Mouse (Mus musculus) lung, postnatal 36 days (tissue): ENCODE data around the gene Rela.

Experiments
- DNase-seq: peaks from one replicate; pipeline ENCODE4 v3.0.0; 2022; ENCODE audit warnings: mixed read lengths

Gene Rela

DNA sequence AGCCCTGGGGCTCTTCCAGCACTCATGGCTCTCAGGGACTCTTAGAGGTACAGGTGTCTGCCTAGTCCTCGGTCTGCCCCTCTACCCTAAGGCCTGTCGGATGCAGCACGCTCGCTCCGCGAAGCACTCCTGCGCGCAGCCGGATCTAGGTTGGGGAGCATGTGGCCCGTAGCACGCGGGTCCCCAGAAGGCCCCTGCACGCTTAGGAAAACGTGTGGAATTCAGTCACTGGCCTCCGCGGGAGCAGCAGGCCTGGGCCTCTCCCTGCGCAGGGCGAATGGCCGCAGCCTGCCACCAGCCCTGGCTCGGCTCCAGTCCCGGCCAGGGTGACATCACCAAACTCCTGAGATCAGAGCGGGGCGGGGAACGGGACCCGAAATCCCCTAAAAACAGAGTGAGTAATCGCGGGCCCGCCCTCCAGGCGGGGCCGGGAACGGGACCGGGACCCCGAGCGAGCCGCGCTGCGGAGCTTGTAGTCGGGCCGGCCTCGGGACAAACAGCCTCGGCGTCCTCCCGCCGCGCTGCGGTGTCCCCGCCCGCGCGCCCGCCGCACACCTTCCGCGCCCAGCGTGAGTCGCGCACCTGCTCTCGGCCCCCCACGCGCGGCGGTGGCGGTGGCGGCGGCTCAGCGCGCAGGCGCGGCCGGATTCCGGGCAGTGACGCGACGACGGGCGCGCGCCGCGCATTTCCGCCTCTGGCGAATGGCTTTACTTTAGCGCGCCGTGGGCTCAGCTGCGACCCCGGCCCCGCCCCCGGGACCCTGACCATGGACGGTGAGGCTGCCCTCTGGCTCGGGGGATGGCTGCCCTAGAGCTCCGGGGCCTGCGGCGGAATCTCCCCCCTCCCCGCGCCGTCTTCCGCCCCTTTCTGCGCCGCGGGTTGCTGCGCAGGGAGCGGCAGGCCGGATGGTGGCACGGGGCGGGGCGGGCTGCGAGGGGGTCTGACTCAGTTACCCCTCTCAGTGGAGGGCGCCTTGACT is at the start of gene Rela:
Rela (plus strand) TSS at position 415 of the 979 bp plus-strand sequence.
- DNase-seq = peak; percentile 96

DNA sequence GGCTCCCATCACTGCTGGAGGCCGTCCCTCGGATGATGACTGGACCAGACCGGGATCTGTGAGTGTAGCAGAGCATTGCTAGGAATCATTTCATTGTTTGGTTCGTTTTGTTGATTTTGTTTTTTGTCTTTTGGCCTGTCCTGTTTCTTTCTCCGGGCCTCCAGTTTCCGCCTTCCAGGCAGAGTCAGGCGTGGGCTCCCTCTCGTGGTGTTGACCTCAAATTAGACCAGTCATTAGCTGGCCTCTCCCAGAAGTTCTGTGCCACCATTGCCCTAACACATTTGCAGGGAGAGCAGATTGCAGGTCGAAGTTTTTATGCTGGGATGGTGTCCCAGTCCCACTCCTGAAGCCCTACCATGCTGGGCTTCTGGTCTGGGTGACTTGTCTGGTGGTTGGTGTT is 48.1 kb upstream of the Rela start:
- DNase-seq = no peak

DNA sequence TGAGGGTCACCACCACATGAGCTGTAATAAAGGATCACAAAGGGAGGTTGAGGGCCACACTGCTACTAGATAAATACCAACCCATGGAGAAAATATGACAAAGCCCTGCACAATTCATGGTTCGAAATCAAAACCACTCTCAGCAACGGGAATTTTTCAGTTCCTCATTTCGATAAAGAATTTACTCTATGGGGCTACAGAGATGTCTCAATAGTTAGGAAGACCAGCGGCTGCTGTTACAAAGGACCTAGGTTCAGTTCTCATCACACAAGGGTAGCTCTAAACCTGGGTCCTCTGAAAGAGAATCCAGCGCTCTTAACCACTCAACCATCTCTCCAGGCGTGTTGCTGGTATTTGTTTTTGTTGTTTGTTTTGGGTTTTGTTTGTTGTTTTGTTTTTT is 45.4 kb upstream of the Rela start:
- DNase-seq = no peak

DNA sequence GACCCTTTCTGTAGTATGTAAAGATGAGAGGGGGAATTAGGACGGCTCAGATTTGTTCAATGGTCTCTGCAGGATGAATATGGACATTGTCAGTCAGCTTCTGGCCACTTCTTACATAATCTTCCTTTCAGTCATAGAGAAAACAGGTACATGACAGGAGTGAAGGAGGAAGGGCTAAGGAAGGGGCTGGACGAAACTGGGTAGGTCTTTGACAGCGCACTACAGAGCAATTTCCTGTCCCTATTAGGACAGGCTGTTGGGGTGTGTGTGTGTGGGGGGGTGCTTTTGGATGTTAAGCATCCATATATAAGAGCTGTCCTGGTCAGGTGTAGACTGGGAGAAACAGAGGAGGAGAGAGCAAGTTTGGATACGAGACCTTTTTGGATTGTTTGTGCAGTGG is 38.1 kb upstream of the Rela start:
- no peak for DNase-seq

DNA sequence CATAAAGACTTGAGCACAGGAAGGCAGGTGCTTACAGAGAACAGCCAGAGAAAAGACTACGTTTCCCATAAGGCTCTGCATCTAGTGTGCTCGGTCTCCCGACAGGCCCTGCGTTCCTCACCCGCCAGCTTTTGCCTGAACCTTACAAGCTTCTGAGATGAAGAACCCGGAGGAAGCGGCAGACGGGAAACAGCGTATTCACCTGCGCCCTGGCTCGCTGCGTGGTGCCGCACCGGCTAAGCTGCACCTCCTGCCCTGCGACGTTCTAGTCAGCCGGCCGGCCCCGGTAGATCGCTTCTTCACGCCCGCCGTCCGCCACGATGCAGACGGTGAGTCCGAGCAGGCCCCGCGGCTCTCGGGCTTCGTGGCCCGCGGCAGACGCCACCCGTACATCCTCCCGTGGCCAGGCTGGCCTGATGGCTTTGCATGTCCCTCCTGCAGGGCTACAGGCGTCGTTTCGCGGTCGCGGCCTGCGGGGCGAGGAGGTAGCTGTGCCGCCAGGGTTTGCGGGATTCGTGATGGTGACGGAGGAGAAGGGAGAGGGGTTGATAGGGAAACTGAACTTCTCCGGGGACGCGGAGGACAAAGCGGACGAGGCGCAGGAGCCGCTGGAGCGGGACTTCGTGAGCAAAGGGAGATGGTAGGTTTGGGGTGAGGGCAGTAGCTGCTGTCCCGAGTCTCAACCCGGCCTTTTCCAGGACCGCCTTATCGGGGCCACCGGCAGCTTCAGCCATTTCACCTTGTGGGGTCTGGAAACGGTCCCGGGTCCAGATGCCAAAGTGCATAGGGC is 35.3 kb upstream of the Rela start, which contains the start of gene Rnaseh2c:
Rnaseh2c (plus strand) TSS at position 122 of the 790 bp plus-strand sequence.
- peak; percentile 90 for DNase-seq

DNA sequence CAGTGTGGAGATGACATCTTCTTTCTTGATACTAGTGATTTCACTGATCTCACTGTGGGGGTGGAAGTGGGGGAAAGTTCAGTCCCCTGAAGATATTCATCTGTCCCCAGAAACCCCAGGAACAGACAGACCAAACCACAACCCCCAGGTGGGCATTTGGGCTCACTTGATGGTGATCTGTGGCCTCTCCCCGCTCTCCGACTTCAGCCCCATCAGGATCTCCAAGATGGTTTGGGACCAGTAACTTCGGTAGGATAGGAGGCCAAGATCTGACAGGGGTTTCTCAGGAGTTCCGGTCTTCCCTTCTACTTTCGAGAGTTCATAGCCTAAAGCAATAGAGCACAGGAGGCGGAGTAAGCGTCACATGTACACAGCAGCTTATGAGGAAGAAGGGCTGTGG is 33.6 kb upstream of the Rela start:
- DNase-seq = no peak

DNA sequence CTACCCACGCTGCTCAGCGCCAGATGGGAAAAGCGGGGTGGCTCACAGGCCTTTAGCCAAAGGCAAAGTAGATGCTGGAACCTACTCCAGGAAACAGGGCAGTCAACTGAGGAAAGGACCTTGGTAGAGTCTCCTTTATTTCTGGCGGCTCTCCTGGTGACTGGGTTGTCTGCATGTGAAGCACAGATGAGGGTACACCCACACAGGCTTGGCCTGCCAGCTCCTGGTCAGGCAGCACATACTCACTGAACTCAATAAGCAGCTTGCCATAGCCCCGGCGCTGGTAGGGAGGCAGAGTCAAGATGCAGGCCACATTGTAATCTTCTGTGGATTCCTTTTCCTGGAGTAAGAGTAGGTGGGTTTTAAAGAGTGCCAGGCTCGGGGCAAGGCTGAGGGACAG is 32.2 kb upstream of the Rela start:
- no peak for DNase-seq

DNA sequence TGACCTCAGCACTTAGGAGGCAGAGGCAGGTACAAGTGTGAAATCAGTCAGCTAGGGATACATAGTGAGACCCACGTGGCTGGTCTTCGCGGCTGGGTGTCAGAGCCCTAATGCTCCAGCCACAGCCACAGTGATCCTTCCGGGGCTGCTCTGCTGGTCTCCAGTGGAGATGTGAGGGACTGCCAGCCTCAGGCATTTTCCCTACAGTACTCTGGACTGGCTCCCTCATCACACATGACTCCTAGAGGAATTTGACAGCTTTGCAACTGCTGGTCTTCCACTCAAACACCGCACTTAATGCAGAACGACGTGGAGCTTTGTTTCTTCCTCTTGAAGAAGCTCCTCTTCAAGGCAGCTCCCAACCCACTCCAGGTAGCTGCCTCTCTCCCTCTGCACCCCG is 31.1 kb upstream of the Rela start:
- DNase-seq = no peak

DNA sequence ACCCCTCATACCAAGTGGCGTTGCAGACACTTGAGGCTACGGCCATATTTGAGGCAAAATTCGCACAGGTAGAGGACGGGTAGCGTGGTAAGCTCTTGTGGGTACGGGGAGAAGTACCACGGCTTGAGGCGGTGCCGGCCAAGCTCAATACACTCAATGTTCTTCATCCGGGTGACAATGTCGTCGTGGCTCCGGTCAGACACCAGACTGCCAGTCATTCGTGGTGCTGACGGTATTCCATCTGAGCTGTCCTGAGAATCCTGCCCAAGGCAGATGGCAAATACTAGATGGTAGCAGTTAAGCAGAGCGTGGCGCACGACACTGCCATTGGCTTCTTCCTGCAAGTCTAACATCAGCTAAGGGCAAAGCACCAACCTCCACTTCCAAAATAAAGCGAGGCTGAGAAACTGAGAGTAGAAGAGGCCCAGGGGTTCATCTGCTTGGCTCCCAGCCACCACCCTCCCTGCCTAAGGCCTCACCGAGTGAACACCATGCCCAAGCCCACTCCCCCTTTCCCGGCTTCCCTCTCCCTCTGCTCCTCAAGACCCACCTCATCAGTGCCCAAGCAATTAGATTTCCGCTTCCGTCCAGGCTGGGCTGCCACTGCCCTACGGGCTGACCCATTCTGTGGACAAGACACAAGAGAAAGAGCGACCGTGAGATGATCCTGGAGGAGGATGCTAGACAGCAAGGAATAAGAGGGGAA is 29.4 kb upstream of the Rela start:
- no peak for DNase-seq

DNA sequence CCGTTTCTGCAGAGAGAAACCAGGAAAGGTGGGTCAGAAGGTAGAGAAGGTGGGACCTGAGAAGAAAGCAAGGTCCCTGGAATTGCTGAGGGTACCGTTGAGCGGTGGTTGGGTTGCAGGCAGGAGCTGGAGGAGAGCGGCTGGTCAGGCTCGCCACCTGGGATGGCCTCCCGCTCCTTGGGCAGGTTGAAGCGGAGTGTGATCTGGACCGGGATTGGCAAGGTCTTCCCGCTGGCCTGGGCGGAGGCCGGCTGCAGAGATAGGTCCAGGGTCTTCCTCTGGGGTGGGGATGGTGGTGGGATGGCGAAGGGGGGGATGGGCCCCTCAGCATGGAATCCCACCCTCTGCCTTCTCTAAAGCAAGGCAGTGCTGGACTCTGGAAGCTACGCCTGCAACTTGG is 28.6 kb upstream of the Rela start:
- no peak for DNase-seq

DNA sequence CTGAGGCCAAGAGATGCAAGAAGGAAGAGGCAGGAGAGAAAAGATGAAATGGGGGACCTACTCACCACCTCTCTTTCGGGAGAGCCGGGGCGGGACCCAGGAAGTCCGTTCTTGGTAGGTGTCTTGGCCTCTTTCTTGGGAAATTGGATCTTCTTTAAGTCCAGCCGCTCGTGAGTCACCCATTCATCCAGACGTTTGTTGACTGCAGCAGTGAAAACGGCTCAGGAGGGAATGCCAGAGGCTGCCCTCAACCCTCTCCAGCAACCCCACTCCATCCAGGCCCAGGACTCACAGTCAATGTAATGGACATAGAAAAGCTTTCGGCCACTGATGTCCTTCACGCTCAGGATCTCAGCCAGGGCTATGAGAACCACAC is 28.1 kb upstream of the Rela start:
- DNase-seq = no peak

DNA sequence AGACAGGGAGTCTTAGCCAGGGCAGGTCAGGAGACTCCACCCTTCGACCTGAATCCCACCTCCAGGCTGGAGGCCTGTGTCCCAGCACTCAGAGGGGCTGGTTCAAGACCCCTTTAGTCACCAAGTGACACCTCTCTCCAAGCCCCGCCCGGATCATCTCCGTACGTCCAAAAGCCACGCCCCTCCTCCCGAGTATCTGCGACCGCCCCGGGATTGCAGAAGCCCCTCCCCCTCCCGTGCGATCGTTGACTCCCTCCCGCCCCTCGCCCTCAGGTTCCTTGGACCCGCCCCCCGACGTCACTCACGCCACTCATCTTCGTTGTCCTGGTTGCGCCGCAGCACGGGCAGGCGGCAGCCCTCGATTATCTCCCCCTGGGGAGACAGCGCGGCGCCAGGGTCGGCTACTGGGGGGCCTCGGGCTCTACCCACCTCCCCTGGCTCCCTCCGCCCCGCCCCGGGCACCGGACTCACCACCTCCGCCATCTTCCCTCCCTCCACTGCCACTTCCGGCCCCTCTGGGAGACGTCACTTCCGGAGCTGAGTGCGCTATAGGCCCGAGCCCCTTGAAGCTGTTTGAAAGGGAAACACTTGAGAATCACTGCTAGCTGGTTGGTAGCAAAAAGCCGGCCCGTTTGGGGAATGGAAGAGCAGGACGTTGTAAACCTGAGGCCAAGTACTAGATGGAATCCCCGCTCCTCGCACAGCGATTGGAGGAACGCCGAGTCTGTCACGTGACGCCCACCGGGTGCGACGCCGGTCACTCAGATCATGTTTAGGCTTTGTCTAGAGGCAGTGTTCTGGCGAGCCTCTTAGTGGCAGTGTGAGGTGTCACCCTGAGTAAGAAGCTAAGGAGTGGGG is 27.5 kb upstream of the Rela start, which contains the start of gene Kat5:
Kat5 (minus strand) TSS at position 691 of the 858 bp plus-strand sequence.
- peak; percentile 94 for DNase-seq

DNA sequence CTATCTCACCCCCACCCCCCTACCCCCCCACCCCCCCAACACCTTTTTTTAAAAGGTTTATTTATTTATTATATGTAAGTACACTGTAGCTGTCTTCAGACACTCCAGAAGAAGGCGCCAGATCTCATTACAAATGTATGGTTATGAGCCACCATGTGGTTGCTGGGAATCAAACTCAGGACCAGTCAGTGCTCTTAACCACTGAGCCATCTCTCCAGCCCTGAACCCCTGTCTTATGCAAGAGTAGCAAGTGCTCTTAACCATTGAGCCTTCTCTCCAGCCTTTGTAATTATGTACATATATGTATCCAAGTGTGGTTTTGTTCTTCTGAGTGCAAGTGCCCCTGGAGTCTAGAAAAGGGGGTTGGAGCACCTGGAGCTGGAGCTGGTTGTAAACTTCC is 25.3 kb upstream of the Rela start:
- peak; percentile 51 for DNase-seq

DNA sequence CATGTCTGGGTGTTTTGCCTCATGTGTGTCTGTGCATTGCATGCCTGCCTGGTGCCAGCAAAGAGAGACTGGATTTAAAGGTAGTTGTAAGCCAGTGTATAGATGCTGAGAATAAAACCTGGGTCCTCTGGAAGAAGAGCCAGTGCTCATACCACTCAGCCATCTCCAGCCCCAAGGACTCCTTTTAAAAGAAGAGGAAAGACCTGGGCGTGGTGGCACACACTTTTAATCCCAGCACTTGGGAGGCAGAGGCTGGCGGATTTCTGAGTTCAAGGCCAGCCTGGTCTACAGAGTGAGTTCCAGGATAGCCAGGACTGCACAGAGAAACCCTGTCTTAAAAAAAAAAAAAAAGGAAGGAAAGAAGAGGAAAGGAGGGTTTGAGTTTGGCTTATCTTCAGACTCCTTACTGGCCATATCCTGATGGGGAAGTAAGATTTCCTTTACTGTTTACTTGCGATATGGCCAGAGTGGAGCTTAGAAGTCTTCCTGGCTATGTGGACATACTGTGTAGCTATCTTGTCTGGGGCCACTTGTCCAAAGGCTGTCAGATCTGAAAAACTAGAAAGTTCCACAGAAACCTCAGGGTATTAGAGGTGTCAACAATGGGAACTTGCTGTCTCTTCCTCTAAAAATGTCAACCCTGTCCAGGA is 24.4 kb upstream of the Rela start:
- DNase-seq = no peak

DNA sequence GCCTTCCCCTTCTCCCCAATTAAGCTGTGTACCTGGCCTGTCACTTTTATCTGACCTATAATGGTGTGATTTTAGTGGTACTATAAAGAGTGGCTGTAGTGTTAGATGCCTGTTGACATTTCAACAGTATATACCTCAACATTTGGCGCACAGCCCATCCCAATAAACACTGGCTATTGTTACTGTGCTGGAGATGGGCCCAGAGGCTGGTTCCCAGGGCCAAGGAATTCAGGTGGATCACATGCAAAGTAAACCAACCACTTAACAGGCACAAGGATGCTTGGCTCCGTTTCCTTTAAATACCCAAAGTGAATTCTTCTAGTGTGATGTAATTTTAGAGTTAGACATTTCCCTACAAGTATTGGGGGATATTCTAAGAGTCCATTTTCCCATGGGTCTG is 22.3 kb upstream of the Rela start:
- DNase-seq = peak; percentile 92

DNA sequence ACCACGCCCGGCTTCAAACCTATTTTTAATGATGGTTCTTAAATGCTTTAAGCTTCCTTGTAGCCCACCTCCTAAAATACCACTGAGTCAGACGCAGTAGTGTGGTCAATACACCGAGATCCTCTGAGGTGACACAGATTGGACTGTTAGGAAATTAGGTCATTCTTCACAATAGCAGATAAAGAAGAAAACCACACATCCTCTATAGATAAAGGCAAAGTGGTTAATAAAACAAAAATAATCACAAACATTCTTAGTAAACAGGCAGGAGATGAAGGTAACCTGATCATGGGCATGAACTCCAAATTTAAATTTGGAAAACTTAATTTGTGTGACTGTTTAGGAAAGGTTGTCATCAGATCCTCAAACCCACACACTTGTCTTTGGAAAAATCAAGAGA is 17.3 kb upstream of the Rela start:
- DNase-seq = no peak

DNA sequence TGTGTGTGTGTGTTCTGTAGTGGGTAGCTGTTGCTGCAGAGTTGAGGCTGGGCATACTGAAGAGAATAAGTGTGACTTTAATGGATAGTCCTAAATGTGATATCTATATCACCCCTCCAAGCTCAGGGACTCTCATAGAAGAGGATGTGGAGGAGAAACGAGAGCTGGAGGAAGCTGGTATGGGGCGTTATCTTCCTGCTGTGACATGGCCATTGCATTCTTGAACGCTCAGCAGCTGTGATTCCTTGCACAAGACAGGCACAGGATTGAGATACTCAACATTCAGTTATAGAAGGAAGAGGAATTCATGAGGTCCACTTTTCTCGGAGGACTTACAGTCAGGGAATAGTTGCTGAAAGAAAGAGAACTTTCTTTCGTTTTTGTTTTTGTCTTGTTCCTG is 15.4 kb upstream of the Rela start:
- no peak for DNase-seq

DNA sequence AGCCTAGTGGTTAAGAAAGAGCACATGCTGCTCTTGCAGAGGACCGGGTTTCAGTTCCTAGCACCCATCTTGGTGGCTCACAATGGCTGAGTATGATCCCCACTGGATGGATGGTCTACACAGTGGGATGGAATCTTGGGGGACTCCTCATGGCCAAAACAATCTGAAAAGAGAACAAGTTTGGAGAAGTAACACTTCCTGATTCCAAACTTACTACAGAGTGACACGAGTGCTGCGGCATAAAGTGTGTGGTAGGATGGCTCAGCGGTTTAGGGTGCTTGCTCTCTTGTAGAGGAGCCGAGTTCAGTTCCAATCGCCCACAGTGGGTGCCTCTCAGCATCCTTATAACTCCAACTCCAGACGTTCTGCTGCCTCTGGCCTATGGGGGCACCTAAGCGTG is 12.0 kb upstream of the Rela start:
- no peak for DNase-seq

DNA sequence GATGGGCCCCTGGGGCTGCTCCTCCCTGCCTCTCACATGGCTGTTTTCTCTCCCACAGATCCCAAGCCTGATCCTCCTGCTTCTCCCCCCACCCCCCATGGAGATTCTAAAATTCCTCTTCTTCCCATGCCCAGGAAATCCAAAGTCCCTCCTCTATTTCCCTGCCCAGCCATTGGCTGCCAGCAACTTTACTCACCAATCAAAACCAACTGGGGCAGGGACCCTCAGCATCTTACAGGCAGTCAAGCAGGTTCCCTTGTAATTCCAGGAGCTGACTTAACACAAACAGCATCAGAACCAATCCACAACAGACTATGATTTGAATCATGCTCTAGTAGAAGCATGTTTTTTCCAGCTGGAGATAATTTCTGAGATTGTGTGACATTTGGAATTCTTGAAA is 7.4 kb upstream of the Rela start:
- no peak for DNase-seq

DNA sequence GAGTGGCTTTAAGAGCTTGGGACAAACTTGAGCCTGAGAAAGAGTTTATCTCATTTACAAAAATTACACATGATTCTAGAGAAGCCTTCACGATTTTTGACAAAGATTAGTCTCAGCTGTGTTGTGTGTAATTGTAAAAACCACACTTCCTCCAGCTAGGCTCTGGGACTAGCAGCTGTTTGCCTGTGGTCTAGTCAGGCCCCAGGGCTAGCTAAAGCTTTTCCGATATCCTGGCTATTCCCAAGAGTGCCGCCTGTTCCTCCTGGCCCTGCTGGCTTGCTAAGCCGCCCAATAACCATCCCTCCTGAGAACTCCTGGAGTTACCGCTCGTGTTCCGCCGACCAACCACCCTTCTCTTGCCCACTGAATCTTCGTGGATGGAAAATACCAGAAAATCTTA is 5.2 kb upstream of the Rela start:
- no peak for DNase-seq

DNA sequence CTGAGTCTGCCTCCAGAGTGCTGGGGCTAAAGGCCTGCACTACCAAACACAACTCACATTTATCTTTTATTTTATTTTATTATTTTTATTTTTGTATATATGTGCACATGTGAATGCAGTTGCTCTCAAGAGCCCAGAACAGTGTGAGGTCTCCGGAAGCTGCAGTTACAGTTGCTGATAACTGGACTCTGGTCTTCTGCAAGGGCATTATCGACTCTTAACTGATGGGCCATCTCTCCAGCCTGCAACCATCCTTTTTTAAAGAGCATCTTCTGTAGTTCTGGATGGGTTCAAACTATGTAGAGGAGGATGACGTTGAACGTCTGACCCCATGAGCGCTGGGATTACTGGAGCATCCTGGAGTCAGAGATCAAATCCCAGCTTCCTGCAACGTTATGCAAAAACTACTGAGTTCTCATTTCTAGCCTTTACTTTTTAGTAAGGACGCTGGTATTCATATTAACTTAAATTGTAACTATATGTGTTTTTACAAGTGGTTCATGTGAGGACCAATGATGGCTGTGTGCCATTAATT is 1.2 kb upstream of the Rela start:
- DNase-seq = no peak
